Mouse (Mus musculus) olfactory bulb, adult 2 months (tissue): ENCODE data around the gene Ica1.

ENCODE experiments used
- CTCF ChIP-seq: fragments of 200-500 bp; IDR thresholded peaks from 2 replicates; pipeline ENCODE4 v1.5.1; 2012; ENCODE audit warnings: low read depth, mild to moderate bottlenecking, low read length, moderate library complexity; ENCODE audit not compliant: insufficient read depth
- POLR2A ChIP-seq: fragments of 200-500 bp; IDR thresholded peaks from 2 replicates; pipeline ENCODE4 v1.6.1; 2012; ENCODE audit warnings: mild to moderate bottlenecking, low read depth, low read length, moderate library complexity; ENCODE audit not compliant: insufficient read depth

DNA sequence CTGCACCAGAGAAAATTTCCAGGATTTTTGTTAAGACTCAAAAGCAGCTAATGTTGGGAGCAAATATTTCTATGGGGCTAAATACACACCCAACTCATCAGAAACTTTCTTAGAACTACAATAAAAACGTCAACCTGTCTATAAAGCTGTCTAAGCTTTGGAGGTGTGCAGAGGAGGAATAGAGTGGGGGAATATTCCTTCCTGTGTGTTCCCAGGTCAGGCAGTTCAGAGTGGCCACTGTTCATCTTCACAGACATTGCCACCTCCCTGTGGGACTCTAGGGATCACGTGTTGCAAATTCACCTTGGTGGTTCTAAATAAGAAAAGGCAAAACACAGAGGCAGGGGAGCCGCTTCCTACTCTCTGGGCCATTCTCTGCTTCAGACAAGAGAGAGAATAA, 120.8 kb downstream of the Ica1 start:
- no peak for TF ChIP-seq CTCF
- no peak for TF ChIP-seq POLR2A
